Comparison of ENCODE assay signal across 23 mouse cellular contexts in the genomic region with DNA sequence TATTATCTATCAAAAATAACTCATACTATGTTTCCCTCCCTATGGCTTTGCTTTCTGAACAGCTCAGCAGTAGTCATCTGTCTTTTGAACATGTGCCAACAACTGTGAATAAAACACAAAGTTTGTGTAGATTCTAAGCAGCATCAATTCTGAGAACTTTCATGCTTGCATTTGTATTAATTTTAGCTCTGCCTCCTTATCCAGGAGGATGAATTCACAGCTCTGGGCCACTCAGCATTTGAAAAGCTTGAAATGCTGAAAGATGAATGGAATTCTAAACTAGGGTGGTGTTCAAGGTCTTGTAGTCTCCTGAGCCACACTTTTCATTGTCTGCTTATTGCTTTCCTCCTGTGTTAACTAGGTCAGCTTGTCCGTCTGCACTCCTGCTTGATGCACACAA. TPM values are rescaled to one million over a fixed set of nuclear protein-coding genes. Genes with fewer than 3 reads are reported as not detected.
DNase-seq lines count a peak whose midpoint lies in the region; ATAC-seq lines count a peak whose summit lies in the region.
"Had no signal": no experiment of that assay in that cellular context is flagged by ENCODE, and none has a peak within 500 bp of the region (broad histone marks: within the 10 kb centered on the region; RNA-seq: fewer than 3 reads in every experiment).

No protein-coding gene starts in this region.

- ATAC-seq in frontal cortex, adult (ENCODE audit: low TSS enrichment): peak; percentile 85
- ATAC-seq: CD4-positive, CD25-positive, alpha-beta regulatory T cell, adult 4 months; forebrain, embryonic 14.5 days; forebrain, embryonic 16.5 days had no signal

- DNase-seq in frontal cortex, postnatal 10 days (ENCODE audit: low spot score in 2 of 2): no peak
- DNase-seq in ES-CJ7 (ENCODE audit: low read depth, low spot score) (peak; percentile 39), ZHBTc4 (ENCODE audit: low read depth, low spot score) (peak; percentile 45)
- DNase-seq in telencephalon, adult 2 months (ENCODE audit: low read depth, low spot score): peak; percentile 32
- no peak for DNase-seq in heart, postnatal 4 days
- no peak for DNase-seq in cerebellum, adult 18-20 months
- DNase-seq: adrenal gland, adult 2 months; adrenal gland, postnatal 10 days; adrenal gland, postnatal 25 days; B cell, adult 2 months; cerebellum, adult 11-12 months; cerebellum, adult 8-10 months; cerebellum, adult 9-11 months; cerebellum, postnatal 14 days; cerebellum, postnatal 36 days; embryo, embryonic 11 days had no signal

RNA-seq across cellular contexts. Expression of a gene that starts 13.4 kb away (rescaled TPM):
- total RNA-seq in heart, postnatal 4 days (2021): under 1 TPM; 0.33 to 0.45 TPM
- total RNA-seq: CH12.LX; common myeloid progenitor, adult 5-6 weeks; MEL had no signal

Comparison
In these comparisons a context has a peak if more than half of its experiments do, and no peak if none do; other contexts are left out.
1. DNase-seq: peak in ES-CJ7 (single experiment), ZHBTc4 (single experiment) and telencephalon, adult 2 months (single experiment); none in frontal cortex, postnatal 10 days (0 of 2), heart, postnatal 4 days (single experiment) and cerebellum, adult 18-20 months (0 of 2).